Mouse (Mus musculus) ovary, postnatal 10 days (tissue): ENCODE measurements around the gene Tmtc1.

Experiments
- DNase-seq: peaks from one replicate; pipeline ENCODE4 v3.0.0; 2022; ENCODE audit warnings: low spot score

Gene Tmtc1

DNA sequence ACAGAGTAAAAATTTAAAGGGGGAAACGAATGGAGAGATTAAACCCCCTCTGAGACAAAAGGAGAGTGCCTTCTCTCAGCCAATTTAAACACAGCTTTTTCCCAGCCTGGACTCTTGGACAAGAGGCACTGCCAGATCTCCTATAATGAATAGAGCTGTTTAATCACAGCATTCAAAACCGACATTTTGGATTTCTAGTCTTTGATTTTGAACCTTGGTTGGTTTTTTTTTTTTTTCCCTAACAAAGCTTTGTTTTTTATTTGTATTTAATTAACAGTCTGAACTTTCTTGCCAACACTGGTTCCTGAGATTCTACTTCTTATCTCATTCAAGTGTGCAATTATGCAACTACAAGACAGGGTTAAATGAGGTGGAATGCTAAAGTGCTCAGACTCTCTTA is 133.2 kb downstream of the Tmtc1 start:
- DNase-seq: no peak

DNA sequence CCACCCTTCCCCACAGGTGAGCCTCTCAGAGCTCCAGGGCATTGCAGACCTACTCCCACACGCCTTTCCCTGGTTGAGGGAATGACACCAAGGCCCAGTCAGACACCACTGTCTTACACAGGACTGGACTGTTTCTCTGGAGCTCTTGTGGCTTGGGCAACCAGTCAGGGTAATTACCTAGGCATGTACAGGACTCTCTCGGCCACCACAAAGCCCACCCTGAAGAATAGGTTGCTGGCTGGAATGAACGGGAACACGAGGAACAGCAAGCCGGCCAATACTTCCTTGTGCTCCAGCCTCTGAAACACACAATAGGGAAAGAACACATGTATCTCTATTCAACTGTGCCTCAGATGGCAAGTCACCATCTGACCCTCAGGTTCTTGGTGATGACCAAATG is 138.4 kb downstream of the Tmtc1 start:
- no peak for DNase-seq

DNA sequence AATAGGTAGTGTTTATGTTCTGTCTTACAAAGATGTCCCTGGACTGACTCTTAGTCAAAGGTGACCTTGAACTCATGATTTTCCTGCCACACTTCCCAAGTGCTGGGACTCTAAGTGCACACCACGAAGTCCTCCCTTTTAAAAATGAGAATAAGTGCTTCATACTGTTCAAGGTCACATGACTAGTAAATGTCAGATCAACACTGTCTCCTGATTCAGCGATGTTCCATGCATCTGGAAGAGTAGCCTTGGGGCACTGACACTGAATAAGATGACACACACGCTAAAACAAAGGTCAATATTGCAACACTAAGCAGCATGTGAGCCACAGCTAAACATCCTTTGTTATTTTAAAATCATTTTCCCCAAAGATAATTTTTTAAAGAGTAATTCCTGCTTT is 139.0 kb downstream of the Tmtc1 start:
- no peak for DNase-seq

DNA sequence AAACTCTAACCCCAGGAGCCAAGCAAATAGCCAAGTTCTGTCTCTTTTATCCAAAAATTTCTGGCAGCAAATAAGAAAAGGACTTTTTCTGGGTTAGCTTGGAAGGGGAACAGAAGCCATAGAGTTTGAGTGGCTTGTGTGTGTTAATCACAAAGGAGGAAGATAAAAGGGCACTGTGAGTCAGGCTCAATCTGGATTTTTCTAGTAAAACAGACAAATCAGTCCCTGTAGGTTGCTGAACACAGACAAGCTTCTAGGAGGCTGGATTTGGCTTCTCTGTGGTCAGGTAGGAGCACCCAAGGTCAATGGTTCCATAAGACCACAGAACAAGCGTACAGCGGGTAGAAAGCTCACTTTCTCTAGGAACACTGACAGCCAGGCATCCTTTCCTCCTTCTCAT is 141.9 kb downstream of the Tmtc1 start:
- no peak for DNase-seq

DNA sequence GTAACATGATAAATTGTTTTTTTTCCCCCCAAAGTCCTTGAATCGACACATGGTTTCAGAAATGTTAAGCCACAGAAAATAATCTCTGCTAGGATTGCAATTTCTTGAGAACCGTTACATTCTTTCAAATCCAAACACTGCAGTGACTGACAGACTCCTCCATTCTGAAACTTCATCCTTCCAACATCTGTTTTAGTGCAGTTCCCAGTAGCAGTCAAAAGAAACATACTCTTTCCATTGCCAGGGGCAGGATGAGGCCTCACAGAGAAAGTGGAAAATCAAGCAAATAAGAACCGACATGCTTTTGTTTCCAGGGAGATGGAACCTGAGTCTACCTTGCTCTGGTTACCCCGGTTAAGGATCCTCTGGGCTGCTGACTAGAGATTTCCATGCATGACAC is 147.1 kb downstream of the Tmtc1 start:
- DNase-seq: no peak

DNA sequence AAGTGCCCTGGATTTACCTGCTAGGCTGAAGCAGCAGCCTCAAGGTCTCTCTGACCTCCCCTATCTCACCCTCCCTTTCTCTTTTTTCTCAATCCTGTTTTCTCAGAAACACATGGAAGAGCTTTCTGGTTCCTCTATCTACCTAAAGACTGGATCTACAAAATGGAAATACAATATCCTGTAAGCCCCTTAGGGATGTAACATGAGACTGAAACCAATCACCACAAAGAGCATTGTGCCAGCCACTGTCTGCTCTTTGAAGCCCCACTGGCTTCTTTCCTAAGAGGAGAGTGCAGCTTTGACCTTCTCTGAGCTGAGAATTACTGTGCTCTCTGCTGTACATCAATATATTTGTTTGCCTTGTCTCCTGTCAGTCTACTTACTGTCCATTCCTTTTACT is 147.8 kb downstream of the Tmtc1 start:
- no peak for DNase-seq

DNA sequence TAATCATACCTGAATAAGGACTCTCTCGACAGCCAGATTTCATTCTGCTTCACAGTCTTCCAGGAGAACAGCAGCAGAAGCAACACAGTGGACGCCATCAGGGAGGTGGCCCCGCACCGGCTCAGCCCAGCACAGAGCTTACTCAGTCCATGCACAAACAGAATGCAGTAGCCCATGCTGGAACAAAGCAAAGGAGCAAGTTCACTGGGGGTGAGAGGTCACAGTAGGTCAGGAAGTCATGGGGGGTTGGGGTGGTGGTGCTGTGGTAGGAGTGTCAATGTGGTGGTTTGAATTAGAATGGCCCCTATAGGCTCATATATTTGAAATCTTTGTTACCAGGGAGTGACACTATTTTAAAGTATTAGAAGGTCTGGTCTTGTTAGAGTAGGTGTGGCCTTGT is 149.7 kb downstream of the Tmtc1 start:
- no peak for DNase-seq

DNA sequence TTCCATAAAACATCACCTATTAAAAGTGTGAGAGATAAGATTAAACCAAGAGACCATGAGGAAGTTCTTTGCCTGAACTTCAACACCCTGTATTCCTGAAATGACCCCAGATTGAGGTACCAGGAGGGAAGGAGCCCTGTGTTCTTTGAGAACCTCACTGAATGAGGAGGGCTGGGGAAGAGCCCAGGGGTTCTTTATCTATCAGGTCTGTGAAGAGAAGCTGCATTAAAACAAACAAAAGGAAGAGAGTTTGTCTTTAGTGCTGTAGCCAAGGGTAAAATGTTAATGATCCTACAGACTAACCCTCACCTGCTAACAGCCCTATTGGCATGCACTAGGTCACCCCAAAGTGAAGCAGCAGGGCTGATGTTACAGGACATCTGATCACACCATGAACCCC is 153.3 kb downstream of the Tmtc1 start:
- no peak for DNase-seq

DNA sequence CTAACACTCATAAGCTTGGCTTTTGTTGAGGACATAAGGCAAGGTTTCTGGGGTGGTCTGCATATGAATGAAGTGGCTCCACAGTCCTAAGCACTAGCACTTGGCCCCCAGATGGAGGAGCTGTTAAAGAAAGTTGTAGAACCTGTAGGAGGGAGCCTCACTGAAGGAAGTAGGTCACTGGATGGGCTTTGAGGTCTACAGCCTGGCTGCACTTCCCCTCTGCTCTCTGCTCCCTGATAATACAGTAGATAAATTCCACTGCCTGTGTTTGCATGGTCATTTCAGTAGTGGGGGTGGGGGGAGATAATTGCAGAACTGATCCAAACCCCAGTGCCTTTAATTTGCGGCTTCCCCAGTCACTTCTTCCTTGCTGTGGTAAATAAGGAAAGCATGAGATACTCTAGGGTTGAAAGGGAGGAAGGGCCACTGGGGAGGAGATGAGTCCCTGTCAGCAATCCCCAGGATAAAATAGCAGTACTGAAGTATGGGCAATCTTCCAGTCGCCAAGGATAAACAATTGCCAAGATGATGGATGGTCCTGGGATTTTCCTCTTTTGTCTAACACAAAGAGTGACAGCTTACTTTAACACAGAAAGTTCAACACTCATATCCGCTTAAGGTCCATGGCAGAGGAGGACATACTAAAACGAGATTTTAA is 160.8 kb downstream of the Tmtc1 start:
- no peak for DNase-seq

DNA sequence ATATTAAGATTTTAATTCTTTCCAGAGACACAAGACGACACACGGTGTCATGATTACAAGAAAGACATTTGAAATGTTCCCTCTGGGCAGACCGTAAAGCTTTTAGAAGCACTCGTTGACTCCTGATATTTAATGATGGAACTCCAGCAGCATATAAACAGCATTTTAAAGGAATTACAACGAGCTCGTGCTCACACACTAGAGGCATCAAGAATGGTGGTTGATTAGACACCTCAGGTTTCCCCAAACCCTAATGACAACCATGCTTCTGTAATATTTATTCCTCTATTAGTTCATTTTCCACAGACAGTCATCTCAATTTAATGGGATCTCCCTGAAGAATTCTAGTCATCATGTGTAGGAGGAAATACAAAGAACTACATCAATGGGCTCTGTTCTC is 164.9 kb downstream of the Tmtc1 start:
- DNase-seq: no peak

DNA sequence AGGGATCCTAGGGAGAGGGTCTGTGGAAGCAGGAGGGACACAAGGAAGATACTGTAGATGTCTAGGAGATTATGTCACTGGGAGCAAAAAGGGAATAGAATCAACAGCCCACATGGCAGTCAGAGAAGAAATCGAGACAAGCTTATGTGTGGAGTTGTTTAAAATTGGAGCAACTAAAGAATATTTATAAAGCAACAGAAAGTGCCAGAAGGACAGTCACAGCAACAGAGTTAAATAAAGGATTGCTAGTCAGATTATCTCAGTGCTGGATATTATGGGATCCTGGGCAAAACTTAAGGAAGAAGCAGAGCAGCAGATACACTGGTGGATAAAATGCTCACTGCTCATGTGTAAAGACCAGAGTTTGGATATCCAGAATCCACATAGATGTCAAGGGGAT is 167.8 kb downstream of the Tmtc1 start:
- DNase-seq: no peak

DNA sequence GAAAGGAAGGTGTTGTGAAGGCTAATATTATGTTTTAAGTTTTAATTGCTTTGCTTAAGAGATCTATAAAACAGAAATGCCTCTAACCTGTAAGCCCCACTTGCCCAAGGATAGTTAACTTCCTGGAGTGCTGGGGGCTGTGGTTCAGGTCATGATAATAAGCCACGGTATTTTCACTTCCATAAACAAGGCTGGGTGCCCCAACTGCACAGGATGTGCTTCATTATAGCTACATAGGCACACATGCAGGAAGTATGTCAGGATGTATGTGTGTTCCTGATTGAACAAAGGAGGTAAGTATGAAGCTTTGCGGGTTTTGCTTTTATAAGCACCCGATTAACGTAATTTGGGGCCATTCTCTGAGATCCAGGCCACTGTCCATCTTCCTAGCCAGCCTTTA is 169.1 kb downstream of the Tmtc1 start:
- DNase-seq: no peak

DNA sequence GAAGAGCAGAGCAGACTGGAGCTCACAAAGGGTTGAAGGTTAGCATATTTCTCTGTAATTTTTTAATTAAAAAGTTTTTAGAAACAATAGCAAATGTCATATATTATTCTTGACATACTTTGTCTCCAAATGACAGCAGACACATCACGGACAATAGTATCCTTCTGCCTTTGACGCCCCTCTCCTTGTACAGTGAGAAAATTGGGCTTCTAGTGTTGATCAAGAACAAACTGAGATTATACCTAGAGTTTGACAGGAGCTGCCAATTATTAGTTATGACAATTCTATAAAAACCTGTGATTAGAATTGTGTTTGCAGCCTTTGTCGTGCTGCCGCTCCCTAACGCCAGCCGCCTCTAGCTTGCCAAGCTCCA is 183.5 kb downstream of the Tmtc1 start:
- DNase-seq: no peak

DNA sequence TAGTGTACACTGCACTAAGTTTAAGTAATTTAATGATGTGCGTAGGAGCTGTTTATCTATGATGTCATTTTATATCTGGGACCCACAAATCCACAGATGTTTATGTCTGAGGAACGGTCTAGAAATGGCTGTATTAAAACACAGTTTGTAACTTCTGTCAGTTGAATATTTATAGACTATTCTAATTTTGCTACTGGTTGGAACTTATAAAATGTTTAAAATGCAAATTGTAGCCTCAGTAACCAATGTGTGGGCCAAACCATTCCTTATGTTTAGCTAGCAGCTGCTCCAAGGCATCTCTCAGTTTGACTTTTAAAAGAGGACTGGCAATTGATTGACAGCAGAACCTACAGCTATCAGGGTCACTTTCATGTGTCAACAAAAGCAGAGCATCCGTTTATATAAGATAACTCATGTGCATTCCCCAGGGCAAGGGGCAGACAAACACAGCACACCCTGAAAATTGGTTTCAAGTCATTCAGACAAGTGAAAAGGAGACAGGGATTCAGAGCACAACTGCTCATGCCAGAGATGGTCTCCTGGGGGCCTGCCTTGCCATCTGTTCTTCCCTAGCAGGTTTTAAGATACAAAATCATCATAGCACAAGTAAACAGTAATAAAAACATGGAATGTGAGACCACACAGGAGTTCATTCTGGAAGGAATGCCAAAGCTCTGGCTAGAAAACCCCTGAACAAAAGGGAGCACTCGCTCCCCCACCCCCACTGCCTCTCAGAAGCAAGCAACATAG is 184.0 kb downstream of the Tmtc1 start:
- DNase-seq: no peak

DNA sequence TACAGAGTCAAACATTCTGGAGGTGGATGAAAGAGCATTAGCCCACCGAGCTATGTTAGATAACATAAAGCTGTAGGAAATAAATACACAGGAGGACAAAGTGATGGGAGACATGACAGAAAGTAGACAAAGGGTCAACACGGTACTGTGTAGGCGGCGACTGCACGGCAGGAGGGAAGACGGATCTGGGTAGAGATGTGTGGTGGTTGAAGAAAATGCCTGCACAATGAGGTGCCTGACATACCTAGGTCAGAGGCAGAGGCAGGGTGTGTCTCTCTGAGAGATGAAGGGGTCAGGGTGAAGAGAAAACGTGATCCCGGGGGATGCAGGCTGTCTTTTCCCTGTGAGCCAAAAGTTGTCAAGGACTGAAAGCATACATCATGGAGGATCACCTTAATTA is 185.1 kb downstream of the Tmtc1 start:
- no peak for DNase-seq

DNA sequence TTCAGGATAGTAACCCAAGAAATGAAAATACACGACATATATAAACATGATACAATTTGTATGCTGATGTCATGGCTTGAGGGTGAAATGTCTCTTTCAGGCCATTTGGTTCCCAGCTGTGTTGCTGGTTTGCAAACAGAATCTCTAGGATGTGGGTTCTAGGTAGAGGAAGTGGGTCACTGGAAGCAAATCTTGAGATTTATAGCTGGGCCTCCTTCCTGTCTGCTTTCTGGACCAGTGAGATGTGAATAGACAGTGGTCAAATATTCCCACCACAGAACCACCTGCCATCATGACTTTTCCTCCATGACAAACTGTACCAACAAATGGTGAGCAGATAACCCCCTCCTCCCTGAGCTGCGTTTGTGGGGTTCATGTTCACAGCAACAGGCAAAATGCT is 186.4 kb downstream of the Tmtc1 start:
- no peak for DNase-seq

DNA sequence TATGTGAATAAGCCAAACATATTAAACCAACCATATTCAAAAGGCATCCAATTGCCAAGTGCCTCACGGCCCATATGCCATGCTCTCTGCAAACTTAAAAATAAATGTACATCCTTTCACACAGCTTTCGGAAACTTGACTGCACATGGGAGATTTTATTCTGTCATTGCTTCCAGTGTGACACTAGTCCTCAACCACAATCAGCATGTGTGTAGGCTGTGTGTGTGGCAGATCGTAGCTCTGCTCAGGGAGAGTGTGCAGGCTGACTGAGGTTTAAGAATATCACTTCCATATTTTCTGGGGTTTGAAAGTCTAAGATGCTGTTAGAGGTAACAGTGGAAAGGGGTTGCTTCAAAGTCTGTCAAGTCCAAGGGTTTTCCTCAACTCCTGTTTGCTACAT is 188.1 kb downstream of the Tmtc1 start:
- DNase-seq: no peak

DNA sequence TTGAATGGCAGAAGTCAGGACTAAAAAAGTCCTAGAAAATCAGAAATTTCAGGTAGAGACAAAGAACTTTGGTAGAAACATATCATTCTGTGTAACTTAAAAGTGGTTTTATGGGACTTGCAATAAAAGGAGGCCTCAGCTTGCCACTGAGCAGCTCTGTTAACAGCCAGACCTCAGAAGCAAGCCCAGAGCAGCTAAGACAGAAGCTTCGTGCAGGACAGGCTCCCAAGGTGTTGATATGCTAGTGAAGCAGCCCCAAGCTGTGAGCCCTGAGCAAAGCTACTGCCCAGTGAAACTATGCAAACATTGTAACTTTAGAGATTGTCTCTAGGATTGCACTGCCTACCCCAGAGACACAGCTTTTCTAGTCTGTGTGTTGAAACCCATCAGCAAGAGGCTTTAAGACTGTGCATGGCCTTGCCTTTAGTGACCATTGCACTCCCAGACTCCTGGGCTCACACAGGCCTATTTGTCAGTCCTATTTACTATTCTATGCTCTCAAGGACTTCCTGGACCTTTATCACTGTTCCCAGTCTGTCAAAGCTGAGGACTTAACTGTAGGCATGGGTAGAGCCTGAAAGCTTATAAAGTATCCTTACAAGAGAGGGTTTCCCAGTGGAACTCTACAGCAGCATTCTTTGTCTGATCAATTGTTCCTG is 188.7 kb downstream of the Tmtc1 start:
- no peak for DNase-seq

DNA sequence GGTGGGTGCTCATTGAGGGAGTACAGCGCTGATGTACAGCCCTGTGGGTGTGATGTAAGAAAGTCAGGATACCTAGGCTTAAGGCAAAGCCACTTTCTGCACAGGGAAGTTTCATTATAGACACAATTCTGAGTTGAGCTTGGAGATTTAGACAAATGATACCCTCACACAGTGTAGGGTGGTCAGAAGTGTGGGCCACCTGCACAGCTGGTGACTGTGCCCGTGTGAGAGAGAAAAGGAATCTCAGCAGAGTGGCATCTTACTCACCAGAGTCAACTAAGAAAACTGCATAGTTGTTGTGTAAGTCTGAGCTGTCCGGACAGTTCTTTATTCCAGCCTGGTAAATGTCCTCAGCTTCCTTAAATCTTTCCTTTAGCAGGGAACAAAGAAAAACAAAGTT is 195.0 kb downstream of the Tmtc1 start:
- no peak for DNase-seq

DNA sequence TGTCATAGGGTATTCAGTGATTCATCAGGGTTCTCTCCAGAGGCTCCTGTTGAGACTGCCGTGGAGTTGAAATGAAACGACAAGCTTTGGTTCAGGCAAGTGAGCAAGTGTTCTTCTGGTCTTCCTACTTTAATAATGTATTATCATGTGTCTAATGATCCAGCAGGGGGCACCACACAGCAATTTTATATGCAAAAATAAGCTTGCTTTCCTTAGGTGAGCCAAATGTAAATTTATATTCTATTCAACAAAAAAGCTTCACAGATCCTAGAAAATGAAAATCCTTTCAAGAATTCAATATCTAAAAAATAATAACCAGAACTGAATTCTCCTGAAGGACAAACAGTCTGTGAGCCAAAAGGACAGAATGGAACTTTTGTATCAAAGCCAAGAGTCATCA is 195.6 kb downstream of the Tmtc1 start:
- DNase-seq: no peak

DNA sequence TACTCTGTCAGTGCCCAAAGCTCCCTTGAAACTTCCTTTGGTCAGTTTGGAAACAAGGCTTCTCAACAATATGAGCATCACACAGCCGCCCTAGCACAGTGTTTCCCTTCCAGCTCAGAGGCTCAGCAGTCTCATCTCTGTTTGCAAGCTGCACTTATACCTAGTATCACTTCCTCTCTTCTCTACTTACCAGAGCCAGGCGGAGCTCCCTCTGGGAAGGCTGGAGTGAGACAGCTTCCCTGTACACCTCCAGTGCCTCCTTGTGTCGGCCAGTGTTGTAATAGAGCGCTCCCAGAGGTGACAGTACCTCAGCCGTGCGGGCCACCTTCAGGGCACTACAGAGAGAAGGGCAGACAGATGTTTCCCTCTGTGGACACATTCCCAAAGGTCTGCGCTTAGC is 197.6 kb downstream of the Tmtc1 start:
- no peak for DNase-seq

DNA sequence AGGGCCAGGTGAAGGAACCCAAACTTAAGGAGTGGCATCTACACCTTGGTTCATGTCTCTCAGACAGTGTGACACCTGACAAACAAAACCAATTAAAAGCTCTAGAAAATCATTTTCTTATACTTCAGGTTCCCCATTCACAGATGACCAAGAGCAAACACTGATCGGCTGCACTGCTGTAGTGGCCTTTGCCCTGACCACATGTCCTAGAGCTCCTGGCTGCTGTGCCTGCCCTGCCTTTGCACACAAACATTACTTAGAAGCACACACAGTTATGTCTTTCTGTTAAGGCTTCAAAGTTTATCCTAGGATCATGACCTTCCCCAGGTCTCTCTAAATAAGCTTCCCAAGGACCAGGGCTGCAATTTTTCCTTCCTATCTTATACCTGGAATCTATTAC is 199.4 kb downstream of the Tmtc1 start:
- no peak for DNase-seq

DNA sequence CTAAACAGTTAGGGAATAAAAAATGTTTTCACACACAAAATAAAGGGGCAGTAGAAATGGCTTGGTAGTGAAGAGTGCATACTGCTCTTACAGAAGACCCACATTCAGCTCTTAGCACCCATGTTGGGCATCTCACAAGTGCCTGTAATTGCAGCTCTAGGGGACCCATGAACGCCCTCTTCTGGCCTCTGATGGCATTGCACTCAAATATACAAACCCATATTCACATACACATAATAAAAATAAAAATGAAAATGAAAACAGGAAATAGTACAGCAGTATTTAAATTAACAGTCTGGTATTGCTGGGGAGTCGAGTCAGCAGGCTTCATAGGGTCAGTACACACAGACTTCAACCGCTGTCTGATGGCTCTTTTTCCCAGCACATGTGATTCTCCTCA is 201.9 kb downstream of the Tmtc1 start:
- DNase-seq: no peak

DNA sequence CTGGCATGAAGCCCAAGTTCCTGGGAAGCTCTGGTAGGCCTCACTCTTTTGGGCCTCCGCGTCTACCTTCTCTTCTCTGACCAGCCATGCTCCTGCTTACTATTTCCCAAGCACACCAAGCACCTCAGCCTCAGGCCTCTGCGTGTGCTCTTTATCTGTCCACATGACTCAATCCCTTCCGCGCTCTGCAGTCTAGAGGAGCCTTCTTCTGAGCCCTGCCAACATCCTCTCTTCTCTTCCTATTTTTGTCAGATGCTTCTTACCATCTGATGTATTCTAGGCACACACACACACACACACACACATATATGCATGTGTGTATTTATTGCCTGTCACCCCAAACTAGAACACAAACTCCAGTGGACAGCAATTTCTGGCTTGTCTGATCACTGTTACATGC is 202.5 kb downstream of the Tmtc1 start:
- DNase-seq: no peak
